Mouse (Mus musculus) adrenal gland, postnatal 4 days (tissue): ENCODE measurements at regions not wholly inside any gene's neighbourhood (a gene's known extent, or its start where the extent isn't known, plus 50 kb on each side); places are given as distances from the start of the nearest gene placed in this dataset.
A peak's percentile ranks its signal among the peaks of the same experiment; 100 is the strongest.
"Not testable (repeated sequence)": the region's sequence is repeated elsewhere in the genome, so short reads cannot be mapped to it uniquely, and the experiment has no call there.

ENCODE experiments used
- DNase-seq, 2 experiments: peaks; one replicate each; pipeline ENCODE4 v3.0.0; 2021 to 2022; ENCODE audit warnings: low spot score in 2 of 2, mixed read lengths in 2 of 2

- DNase-seq, result no peak
Measured at GRCm38 (mm10) chr6:48175234-48175633, 88.8 kb upstream of the Zfp746 start.

GRCm38 (mm10) chr6:48172769-48173168, 86.4 kb upstream of the Zfp746 start:
- DNase-seq, result not testable (repeated sequence)

GRCm38 (mm10) chr6:48136851-48137250, 50.5 kb upstream of the Zfp746 start:
- peak in 1 of 2 experiments; percentile 6 for DNase-seq
